29 mouse cellular contexts compared by ENCODE assay signal in genomic region chr16:33494374-33494773, GRCm38 (mm10). TPM values are rescaled to one million over a fixed set of nuclear protein-coding genes. Genes with fewer than 3 reads are reported as not detected.
"Had no signal": no experiment of that assay in that cellular context is flagged by ENCODE, and none has a peak within 500 bp of the region (broad histone marks: within the 10 kb centered on the region; RNA-seq: fewer than 3 reads in every experiment).

No protein-coding gene starts in this region.

- H3K27me3 ChIP-seq: embryonic facial prominence, embryonic 12.5 days; embryonic facial prominence, embryonic 13.5 days; embryonic facial prominence, embryonic 15.5 days; forebrain, embryonic 12.5 days; forebrain, embryonic 13.5 days; forebrain, embryonic 15.5 days had no signal

- H3K9me3 ChIP-seq: embryonic facial prominence, embryonic 10.5 days; embryonic facial prominence, embryonic 12.5 days; embryonic facial prominence, embryonic 13.5 days; embryonic facial prominence, embryonic 15.5 days; forebrain, embryonic 10.5 days; forebrain, embryonic 12.5 days; forebrain, embryonic 13.5 days; forebrain, embryonic 15.5 days had no signal

- ATAC-seq: forebrain, embryonic 13.5 days; forebrain, embryonic 14.5 days; forebrain, embryonic 15.5 days; forebrain, embryonic 16.5 days; forebrain, postnatal 0 days had no signal

- H3K27ac ChIP-seq: embryonic facial prominence, embryonic 10.5 days; embryonic facial prominence, embryonic 12.5 days; embryonic facial prominence, embryonic 13.5 days; embryonic facial prominence, embryonic 15.5 days; forebrain, embryonic 10.5 days; forebrain, embryonic 12.5 days; forebrain, embryonic 13.5 days; forebrain, embryonic 15.5 days; gastrocnemius, adult 2 months; heart, adult 2 months had no signal

- H3K4me3 ChIP-seq: embryonic facial prominence, embryonic 10.5 days; embryonic facial prominence, embryonic 12.5 days; embryonic facial prominence, embryonic 13.5 days; embryonic facial prominence, embryonic 15.5 days; erythroblast, embryonic 14.5 days; forebrain, embryonic 10.5 days; forebrain, embryonic 12.5 days; forebrain, embryonic 13.5 days; forebrain, embryonic 15.5 days; gastrocnemius, adult 2 months; heart, adult 2 months had no signal

- H3K9ac ChIP-seq: embryonic facial prominence, embryonic 12.5 days; embryonic facial prominence, embryonic 13.5 days; embryonic facial prominence, embryonic 15.5 days; forebrain, embryonic 12.5 days; forebrain, embryonic 13.5 days; forebrain, embryonic 15.5 days; forebrain, postnatal 0 days had no signal

- H3K4me1 ChIP-seq: embryonic facial prominence, embryonic 10.5 days; embryonic facial prominence, embryonic 12.5 days; embryonic facial prominence, embryonic 13.5 days; embryonic facial prominence, embryonic 15.5 days; forebrain, embryonic 10.5 days; forebrain, embryonic 12.5 days; forebrain, embryonic 13.5 days; forebrain, embryonic 15.5 days had no signal

- DNase-seq: cerebellum, adult 9-10 months; cerebellum, adult 9-11 months; cerebellum, postnatal 10 days; cerebellum, postnatal 14 days; cerebellum, postnatal 25 days; cerebellum, postnatal 36 days; embryo, embryonic 11 days; forebrain, postnatal 0 days; gastrocnemius, adult 2 months; gastrocnemius, postnatal 10 days; gastrocnemius, postnatal 14 days; gastrocnemius, postnatal 25 days; gastrocnemius, postnatal 36 days; heart, adult 11 months; heart, adult 18-20 months; heart, adult 2 months had no signal

- H3K4me2 ChIP-seq: embryonic facial prominence, embryonic 12.5 days; embryonic facial prominence, embryonic 13.5 days; embryonic facial prominence, embryonic 15.5 days; forebrain, embryonic 12.5 days; forebrain, embryonic 13.5 days; forebrain, embryonic 15.5 days had no signal

RNA-seq across cellular contexts. Expression of gene Slc12a8, which starts 22.8 kb away (rescaled TPM):
- total RNA-seq: common myeloid progenitor, adult 5-6 weeks; granulocyte monocyte progenitor cell, adult 5-6 weeks had no signal
- polyA plus RNA-seq: erythroblast, embryonic 14.5 days had no signal
